Mouse (Mus musculus) gastrocnemius, postnatal 14 days (tissue): ENCODE results near the gene Taar8a. TPM values are rescaled to one million over a fixed set of nuclear protein-coding genes. Genes with fewer than 3 reads are reported as not detected.
A peak's percentile ranks its signal among the peaks of the same experiment; 100 is the strongest.

ENCODE experiments used
- DNase-seq: peaks from one replicate; pipeline ENCODE4 v3.0.0; 2021; ENCODE audit warnings: mixed read lengths
- intact Hi-C: fragments of 180-260 bp; cut with DNase I; formaldehyde crosslinking; loops from one replicate; pipeline ENCODE4 v1.15.1; 2025; ENCODE audit warnings: low total_unique reads
- total RNA-seq, 2 experiments: library from RNA; stranded (reverse); gene quantifications; 2 replicates each; pipeline ENCODE4 v1.2.3; 2021

Gene Taar8a
- total RNA-seq, 2 experiments from 2014 or later = not detected

DNA sequence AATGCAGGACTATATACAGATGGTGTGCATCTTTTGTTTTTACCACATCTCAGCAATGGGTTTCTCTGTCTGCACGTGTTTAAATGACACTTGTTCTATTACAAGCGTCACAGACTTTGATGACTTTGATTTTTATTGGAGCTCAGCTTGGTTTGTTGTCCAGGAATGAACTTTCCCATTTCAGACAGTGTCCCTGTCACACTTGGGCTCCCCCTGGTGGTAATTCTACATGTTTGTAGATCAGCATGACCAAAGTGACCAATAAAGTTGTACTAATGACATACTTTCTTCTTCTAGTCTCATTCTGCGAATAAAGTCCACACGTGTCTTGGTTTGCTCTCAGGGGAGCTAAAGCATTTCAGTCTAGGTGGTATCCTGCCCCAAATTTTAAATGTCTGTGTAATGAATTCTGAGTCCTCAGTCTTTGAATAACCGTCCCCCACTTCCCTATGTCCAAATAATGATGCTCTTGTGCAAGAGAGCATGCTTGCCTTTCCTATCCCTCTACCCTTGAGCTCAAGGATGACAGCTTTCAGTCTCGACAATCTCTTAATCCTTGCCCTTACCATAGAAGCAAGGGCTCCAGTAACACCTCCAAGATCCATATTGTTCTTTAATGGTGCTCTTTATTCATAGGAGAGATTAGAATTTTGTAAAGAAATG lies 34.9 kb downstream of the Taar8a start:
- intact Hi-C loops = no loop called here
- peak; percentile 22 for DNase-seq

Other genes with a start within 250 kb of the Taar8a start
- gene Vnn3, start 225.0 kb upstream of the Taar8a start, total RNA-seq = not detected
- gene Vnn1, start 181.8 kb upstream of the Taar8a start, total RNA-seq = under 1 TPM; 0.10 to 0.40 TPM
- gene Taar1, start 156.1 kb upstream of the Taar8a start, total RNA-seq = not detected
- gene Taar2, start 137.9 kb upstream of the Taar8a start, total RNA-seq = not detected
- not detected for gene Taar3, start 126.9 kb upstream of the Taar8a start, total RNA-seq
- gene Taar4, start 116.0 kb upstream of the Taar8a start, total RNA-seq = not detected
- gene Taar5, start 105.8 kb upstream of the Taar8a start, total RNA-seq = not detected
- not detected for gene Taar6, start 90.9 kb upstream of the Taar8a start, total RNA-seq
- not detected for gene Taar7a, start 83.0 kb upstream of the Taar8a start, total RNA-seq
- gene Taar7b, start 76.6 kb upstream of the Taar8a start, total RNA-seq = not detected
- not detected for gene Taar7d, start 49.3 kb upstream of the Taar8a start, total RNA-seq
- not detected for gene Taar7e, start 38.9 kb upstream of the Taar8a start, total RNA-seq
- not detected for gene Taar7f, start 27.0 kb upstream of the Taar8a start, total RNA-seq
- not detected for gene Taar8b, start 15.8 kb downstream of the Taar8a start, total RNA-seq
- not detected for gene Taar8c, start 25.4 kb downstream of the Taar8a start, total RNA-seq
- not detected for gene Taar9, start 33.0 kb downstream of the Taar8a start, total RNA-seq
- gene Stx7, start 72.8 kb downstream of the Taar8a start, total RNA-seq = 10 to 100 TPM; 23.6 to 35.9 TPM
- under 1 TPM; 0.64 to 0.92 TPM for gene Moxd1, start 147.0 kb downstream of the Taar8a start, total RNA-seq